Mouse (Mus musculus) embryonic facial prominence, embryonic 14.5 days (tissue): ENCODE measurements around the gene Rnasek. TPM values are rescaled to one million over a fixed set of nuclear protein-coding genes. Genes with fewer than 3 reads are reported as not detected.

Source experiments
- ATAC-seq: fragments of 200-750 bp; cut with Nextera tagmentation; 2 replicates; pipeline ENCODE4 v1.8.0; 2017; ENCODE audit warnings: low read depth, moderate number of reproducible peaks, moderate TSS enrichment
- DNase-seq: peaks from one replicate; pipeline ENCODE4 v3.0.0-alpha.2; 2015; ENCODE audit warnings: low spot score
- H3K27ac ChIP-seq: fragments of 300-500 bp; sonication (generic); replicated peaks from 2 replicates; pipeline ENCODE4 v1.5.1; 2014; ENCODE audit warnings: low read depth, mild to moderate bottlenecking, low read length, moderate library complexity
- H3K27me3 ChIP-seq: fragments of 300-500 bp; sonication (generic); replicated peaks from 2 replicates; pipeline ENCODE4 v1.6.1; 2014; ENCODE audit warnings: low read length; ENCODE audit not compliant: control insufficient read depth, insufficient read depth
- H3K36me3 ChIP-seq: fragments of 300-500 bp; sonication (generic); 2 replicates; pipeline ENCODE4 v1.6.1; 2014; ENCODE audit warnings: low read length, mixed read lengths; ENCODE audit not compliant: control insufficient read depth, insufficient read depth
- H3K4me1 ChIP-seq: fragments of 300-500 bp; sonication (generic); 2 replicates; pipeline ENCODE4 v1.6.1; 2014; ENCODE audit warnings: antibody characterized with exemption, low read length; ENCODE audit not compliant: control insufficient read depth, insufficient read depth
- H3K4me2 ChIP-seq: fragments of 300-500 bp; sonication (generic); 2 replicates; pipeline ENCODE4 v1.6.1; 2014; ENCODE audit warnings: low read depth, mild to moderate bottlenecking, low read length, moderate library complexity, mixed read lengths
- H3K4me3 ChIP-seq: fragments of 300-500 bp; sonication (generic); 2 replicates; pipeline ENCODE4 v1.5.1; 2014; ENCODE audit warnings: low read depth, mild to moderate bottlenecking, low read length
- H3K9ac ChIP-seq: fragments of 300-500 bp; sonication (generic); 2 replicates; pipeline ENCODE4 v1.6.1; 2014; ENCODE audit warnings: low read depth, mild to moderate bottlenecking, low read length, moderate library complexity, mixed read lengths
- H3K9me3 ChIP-seq: fragments of 300-500 bp; sonication (generic); 2 replicates; pipeline ENCODE4 v1.6.1; 2016; ENCODE audit warnings: low read length; ENCODE audit not compliant: control insufficient read depth
- WGBS: fragments of 180-500 bp; shearing (Covaris S2); extraction: QIAGEN DNeasy Blood & Tissue Kit; methylation state at CpG from one replicate; pipeline ENCODE4 v1.1.7; 2014; 5-methylcytosine and 5-hydroxymethylcytosine counted together
- microRNA counts: library from miRNA; unstranded; fragments of <30 nt; microRNA quantifications from one replicate; lab custom pipeline; 2017
- microRNA-seq: library from miRNA; unstranded; fragments of <30 nt; microRNA quantifications from one replicate; pipeline ENCODE4, GENCODE M21; 2016; ENCODE audit warnings: borderline number of aligned reads
- polyA plus RNA-seq: library from polyadenylated mRNA; unstranded; fragments of >200 nt; fragmentation: Nextera tagmentation; extraction: Ambion mirVana; gene quantifications from 2 replicates; pipeline ENCODE4 v1.2.1, GENCODE M21; 2014

Gene Rnasek
- polyA plus RNA-seq, 1 experiment from 2014 or later: 204 TPM

GRCm38 (mm10) chr11:70193354-70194285, 46.0 kb downstream of the Rnasek start:
- Histone ChIP-seq H3K4me1 (peaks cover 4% of the 10 kb centered on the region; the same call in 1 of the 2 replicates), H3K27me3 (no peaks in the 10 kb centered on the region), H3K4me2 (no peak overlapping the region), H3K27ac (no peak overlapping the region), H3K36me3 (no peaks in the 10 kb centered on the region), H3K9ac (no peak overlapping the region), H3K4me3 (no peak overlapping the region), H3K9me3 (no peaks in the 10 kb centered on the region)
- no peak for ATAC-seq
- peak; percentile 56 for DNase-seq
- WGBS: 37% methylated on average over 11 of the region's 11 CpGs

GRCm38 (mm10) chr11:70192157-70192556, 47.5 kb downstream of the Rnasek start:
- H3K4me2 ChIP-seq: no peak overlapping the region
- WGBS: 75% methylated on average over 4 of the region's 4 CpGs
- DNase-seq: no peak
- no peaks in the 10 kb centered on the region for H3K9me3 ChIP-seq
- peaks cover 4% of the 10 kb centered on the region; the same call in 1 of the 2 replicates for H3K4me1 ChIP-seq
- ATAC-seq: no peak
- no peaks in the 10 kb centered on the region for H3K27me3 ChIP-seq
- H3K27ac ChIP-seq: no peak overlapping the region
- no peak overlapping the region for H3K9ac ChIP-seq
- no peak overlapping the region for H3K4me3 ChIP-seq
- no peaks in the 10 kb centered on the region for H3K36me3 ChIP-seq

GRCm38 (mm10) chr11:70191188-70191587, 48.5 kb downstream of the Rnasek start:
- H3K4me2 ChIP-seq: no peak overlapping the region
- no peaks in the 10 kb centered on the region for H3K9me3 ChIP-seq
- 81% methylated on average over 6 of the region's 6 CpGs for WGBS
- peaks cover 4% of the 10 kb centered on the region; the same call in 1 of the 2 replicates for H3K4me1 ChIP-seq
- H3K9ac ChIP-seq: no peak overlapping the region
- ATAC-seq (no peak), DNase-seq (no peak)
- H3K27ac ChIP-seq: no peak overlapping the region
- no peaks in the 10 kb centered on the region for H3K27me3 ChIP-seq
- no peak overlapping the region for H3K4me3 ChIP-seq
- no peaks in the 10 kb centered on the region for H3K36me3 ChIP-seq

- DNase-seq (no peak), ATAC-seq (no peak)
- Histone ChIP-seq H3K4me2 (no peak overlapping the region), H3K4me1 (peaks cover 4% of the 10 kb centered on the region; the same call in 1 of the 2 replicates), H3K9me3 (no peaks in the 10 kb centered on the region), H3K4me3 (no peak overlapping the region), H3K9ac (no peak overlapping the region), H3K27me3 (no peaks in the 10 kb centered on the region), H3K27ac (no peak overlapping the region), H3K36me3 (no peaks in the 10 kb centered on the region)
- WGBS: 81% methylated on average over 28 of the region's 28 CpGs
Measured at GRCm38 (mm10) chr11:70189319-70190134, 50.1 kb downstream of the Rnasek start.

MicroRNAs within 50 kb of the gene (microRNA counts, 519-probe panel; counts per million panel counts)
- microRNA mmu-miR-195 (lab: Ali Mortazavi, UCI) (19.3 counts per million), microRNA mmu-miR-497 (lab: Ali Mortazavi, UCI) (2,196 counts per million, percentile 30 among the panel's probes with 10 or more counts)

Small RNA genes lying within 50 kb of the gene (microRNA-seq; reads per million reads assigned to microRNA genes)
- gene Mir195a (1,329 reads per million, percentile 78 among the genes with 10 or more reads in this experiment), gene Mir497 (not detected), gene Mir497b (not detected)

Other genes with a start within 250 kb of the Rnasek start
- gene Gabarap, start 248.7 kb downstream of the Rnasek start, polyA plus RNA-seq: 577 and 590 TPM in 2 replicates
- gene Phf23, start 244.1 kb downstream of the Rnasek start, polyA plus RNA-seq: 47.0 and 49.3 TPM in 2 replicates
- gene Dvl2, start 239.2 kb downstream of the Rnasek start, polyA plus RNA-seq: 30.8 and 36.2 TPM in 2 replicates
- gene Acadvl, start 224.4 kb downstream of the Rnasek start, polyA plus RNA-seq: 90.0 and 95.5 TPM in 2 replicates
- gene Dlg4, start 222.9 kb downstream of the Rnasek start, polyA plus RNA-seq: 7.3 and 8.4 TPM in 2 replicates
- 2.0 and 2.2 TPM in 2 replicates for gene Asgr1, start 185.8 kb downstream of the Rnasek start, polyA plus RNA-seq
- gene Asgr2, start 147.2 kb downstream of the Rnasek start, polyA plus RNA-seq: 0.32 TPM in 1 of 2 replicates, not detected in the other
- 0.79 and 2.1 TPM in 2 replicates for gene Mgl2, start 109.5 kb downstream of the Rnasek start, polyA plus RNA-seq
- gene Clec10a, start 83.6 kb downstream of the Rnasek start, polyA plus RNA-seq: 1.5 and 2.3 TPM in 2 replicates
- 2.9 and 3.0 TPM in 2 replicates for gene Slc16a11, start 27.1 kb downstream of the Rnasek start, polyA plus RNA-seq
- 4.2 and 5.8 TPM in 2 replicates for gene Slc16a13, start 18.8 kb downstream of the Rnasek start, polyA plus RNA-seq
- 11.6 and 13.0 TPM in 2 replicates for gene Bcl6b, start 10.0 kb downstream of the Rnasek start, polyA plus RNA-seq
- gene 0610010K14Rik, start 1.9 kb downstream of the Rnasek start, polyA plus RNA-seq: 149 and 172 TPM in 2 replicates
- gene Gm21988, start within 50 bp of the Rnasek start, polyA plus RNA-seq: 9.9 and 12.2 TPM in 2 replicates
- gene Alox12, start 15.5 kb upstream of the Rnasek start, polyA plus RNA-seq: 5.8 and 6.4 TPM in 2 replicates
- gene Alox12e, start 82.8 kb upstream of the Rnasek start, polyA plus RNA-seq: 1.9 and 2.1 TPM in 2 replicates
- gene Alox15, start 112.2 kb upstream of the Rnasek start, polyA plus RNA-seq: 1.1 and 2.2 TPM in 2 replicates
- gene Pelp1, start 170.2 kb upstream of the Rnasek start, polyA plus RNA-seq: 29.8 and 36.2 TPM in 2 replicates
- gene Arrb2, start 192.8 kb upstream of the Rnasek start, polyA plus RNA-seq: 19.0 and 24.1 TPM in 2 replicates
- gene Med11, start 212.1 kb upstream of the Rnasek start, polyA plus RNA-seq: 37.0 and 40.6 TPM in 2 replicates
- gene Zmynd15, start 219.6 kb upstream of the Rnasek start, polyA plus RNA-seq: 0.31 and 0.85 TPM in 2 replicates
- gene Cxcl16, start 220.1 kb upstream of the Rnasek start, polyA plus RNA-seq: 5.7 and 6.0 TPM in 2 replicates